Mouse (Mus musculus) erythroblast, embryonic 14.5 days (primary cell): ENCODE results near the gene Myh15. TPM values are rescaled to one million over a fixed set of nuclear protein-coding genes. Genes with fewer than 3 reads are reported as not detected.
"Not testable (repeated sequence)": the region's sequence is repeated elsewhere in the genome, so short reads cannot be mapped to it uniquely, and the experiment has no call there.

Experiments used
- H3K27me3 ChIP-seq: 2 replicates; pipeline ENCODE4 v1.6.1; 2012; ENCODE audit warnings: inconsistent platforms; ENCODE audit not compliant: control insufficient read depth
- H3K36me3 ChIP-seq: 2 replicates; pipeline ENCODE4 v1.6.1; 2012; ENCODE audit warnings: mild to moderate bottlenecking, inconsistent platforms; ENCODE audit not compliant: control insufficient read depth
- H3K4me1 ChIP-seq: 2 replicates; pipeline ENCODE4 v1.6.1; 2012; ENCODE audit warnings: inconsistent platforms; ENCODE audit not compliant: control insufficient read depth
- H3K4me3 ChIP-seq: replicated peaks from 2 replicates; pipeline ENCODE3; 2012; ENCODE audit warnings: moderate library complexity, mild to moderate bottlenecking, inconsistent platforms
- H3K9me3 ChIP-seq: 2 replicates; pipeline ENCODE4 v1.6.1; 2012; ENCODE audit warnings: low read length, inconsistent platforms, mixed read lengths; ENCODE audit not compliant: control insufficient read depth
- GATA1 ChIP-seq: IDR thresholded peaks from 2 replicates; pipeline ENCODE4 v1.6.1; 2012; ENCODE audit warnings: low read length, inconsistent platforms, mixed read lengths
- TAL1 ChIP-seq: IDR thresholded peaks from 3 replicates; pipeline ENCODE4 v1.6.1; 2012; ENCODE audit warnings: low read length, inconsistent platforms, mixed read lengths
- polyA plus RNA-seq: library from polyadenylated mRNA; stranded (reverse); fragments of >175 nt; gene quantifications from 2 replicates; pipeline ENCODE4 v1.2.3, GENCODE M21; 2012

The Myh15 gene
- polyA plus RNA-seq, 1 experiment, result not detected

GRCm38 (mm10) chr16:49197951-49198350 lies 140.7 kb downstream of the Myh15 start:
- Histone ChIP-seq H3K27me3 (no peaks in the 10 kb centered on the region), H3K4me3 (no peak overlapping the region), H3K9me3 (no peaks in the 10 kb centered on the region), H3K4me1 (no peaks in the 10 kb centered on the region), H3K36me3 (no peaks in the 10 kb centered on the region)
- TF ChIP-seq TAL1 (no peak), GATA1 (no peak)

DNA sequence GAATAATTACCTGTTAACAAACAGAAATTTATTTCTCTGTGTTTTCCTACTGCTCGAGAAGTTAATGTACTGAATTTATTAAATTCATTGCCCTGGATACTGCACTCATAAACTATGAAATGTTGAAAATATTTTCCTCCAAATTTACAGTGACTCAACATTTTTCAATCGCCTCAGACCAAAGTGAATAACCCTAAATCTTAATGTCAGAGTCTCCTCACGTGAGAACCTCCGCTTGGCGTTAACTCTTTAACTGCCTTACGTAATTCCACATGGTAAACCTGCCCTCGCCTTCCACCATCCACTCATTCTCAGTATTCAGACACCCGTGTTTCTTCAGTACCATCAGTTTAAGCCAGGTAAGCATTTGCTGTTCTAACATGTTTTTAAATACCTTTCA lies 166.4 kb downstream of the Myh15 start:
- no peaks in the 10 kb centered on the region for H3K36me3 ChIP-seq
- TF ChIP-seq TAL1 (no peak), GATA1 (no peak)

GRCm38 (mm10) chr16:49243517-49243916 lies 186.2 kb downstream of the Myh15 start:
- not testable (repeated sequence) for H3K4me3 ChIP-seq, H3K4me1 ChIP-seq, H3K36me3 ChIP-seq, H3K27me3 ChIP-seq, H3K9me3 ChIP-seq

More for the DNA sequence above, 166.4 kb downstream of the Myh15 start:
- Histone ChIP-seq H3K4me3 (no peak overlapping the region), H3K9me3 (no peaks in the 10 kb centered on the region; the same call in 1 of the 2 replicates), H3K4me1 (no peaks in the 10 kb centered on the region), H3K27me3 (no peaks in the 10 kb centered on the region)

Other genes starting within 250 kb of the Myh15 start
- not detected in 2 replicates for gene Retnlb, start 240.6 kb upstream of the Myh15 start, polyA plus RNA-seq
- not detected in 2 replicates for gene Retnla, start 214.9 kb upstream of the Myh15 start, polyA plus RNA-seq
- gene Retnlg, start 184.9 kb upstream of the Myh15 start, polyA plus RNA-seq, result not detected in 2 replicates
- gene Dzip3, start 63.3 kb upstream of the Myh15 start, polyA plus RNA-seq, result 0.12 and 0.16 TPM in 2 replicates
- gene Cip2a, start 63.3 kb upstream of the Myh15 start, polyA plus RNA-seq, result 0.44 and 0.61 TPM in 2 replicates